Mouse (Mus musculus): ENCODE results near the gene Tubgcp4. TPM values are rescaled to one million over a fixed set of nuclear protein-coding genes. Genes with fewer than 3 reads are reported as not detected.
"Not testable (repeated sequence)": the region's sequence is repeated elsewhere in the genome, so short reads cannot be mapped to it uniquely, and the experiment has no call there.

Gene Tubgcp4
- 47.6 and 50.3 TPM in 2 replicates for polyA plus RNA-seq (2015; fragmentation: Nextera tagmentation; extraction: Ambion mirVana)

GRCm38 (mm10) chr2:121170481-121170971 is at the start of gene Tubgcp4:
Gene Tubgcp4 (plus strand): TSS chr2:121170654.
- under 1% methylated on average over 38 of the region's 38 CpGs for WGBS
- no peaks in the 10 kb centered on the region for H3K9me3 ChIP-seq (replicated peaks; ENCODE audit: control insufficient read depth, low read length)

GRCm38 (mm10) chr2:121126302-121126701 is 44.2 kb upstream of the Tubgcp4 start:
- not testable (repeated sequence) for H3K4me1 ChIP-seq (ENCODE audit: control insufficient read depth, insufficient read depth, low read length); H3K4me2 ChIP-seq (ENCODE audit: low read depth, low read length); H3K27me3 ChIP-seq (ENCODE audit: control insufficient read depth, insufficient read depth, low read length); H3K36me3 ChIP-seq (ENCODE audit: control insufficient read depth, insufficient read depth, low read length); H3K4me3 ChIP-seq (replicated peaks; ENCODE audit: low read length); H3K9ac ChIP-seq (ENCODE audit: low read length); H3K27ac ChIP-seq (ENCODE audit: low read length); ATAC-seq (ENCODE audit: insufficient read depth, low FRiP score); H3K9me3 ChIP-seq (replicated peaks; ENCODE audit: control insufficient read depth, low read length)
- 91% methylated on average over 5 of the region's 5 CpGs for WGBS

More at GRCm38 (mm10) chr2:121170481-121170971, at the start of gene Tubgcp4:
- Histone ChIP-seq H3K4me1 (ENCODE audit: control insufficient read depth, insufficient read depth, low read length) (peaks cover 18% of the 10 kb centered on the region), H3K36me3 (ENCODE audit: control insufficient read depth, insufficient read depth, low read length) (no peaks in the 10 kb centered on the region), H3K4me2 (ENCODE audit: low read depth, low read length) (peak within 1 kb of the TSS; percentile 76), H3K27me3 (ENCODE audit: control insufficient read depth, insufficient read depth, low read length) (no peaks in the 10 kb centered on the region), H3K4me3 (replicated peaks; ENCODE audit: low read length) (peak within 1 kb of the TSS; percentile 97), H3K9ac (ENCODE audit: low read length) (peak within 1 kb of the TSS; percentile 92), H3K27ac (ENCODE audit: low read length) (peak within 1 kb of the TSS; percentile 91)
- peak; percentile 41; the same call in 1 of the 2 replicates for ATAC-seq (ENCODE audit: insufficient read depth, low FRiP score)

- no peaks in the 10 kb centered on the region for H3K4me1 ChIP-seq (ENCODE audit: control insufficient read depth, insufficient read depth, low read length)
- H3K27me3 ChIP-seq (ENCODE audit: control insufficient read depth, insufficient read depth, low read length): no peaks in the 10 kb centered on the region
- H3K9ac ChIP-seq (ENCODE audit: low read length): no peak overlapping the region
- H3K9me3 ChIP-seq (replicated peaks; ENCODE audit: control insufficient read depth, low read length): no peaks in the 10 kb centered on the region
- no peak overlapping the region for H3K4me2 ChIP-seq (ENCODE audit: low read depth, low read length)
- H3K4me3 ChIP-seq (replicated peaks; ENCODE audit: low read length): no peak overlapping the region
- H3K36me3 ChIP-seq (ENCODE audit: control insufficient read depth, insufficient read depth, low read length): no peaks in the 10 kb centered on the region
- no peak overlapping the region for H3K27ac ChIP-seq (ENCODE audit: low read length)
- no peak for ATAC-seq (ENCODE audit: insufficient read depth, low FRiP score)
- WGBS: 59% methylated on average over 1 of the region's 1 CpGs
Measured at GRCm38 (mm10) chr2:121127536-121127935, 42.9 kb upstream of the Tubgcp4 start.

- Histone ChIP-seq H3K4me1 (ENCODE audit: control insufficient read depth, insufficient read depth, low read length) (no peaks in the 10 kb centered on the region), H3K4me3 (replicated peaks; ENCODE audit: low read length) (no peak overlapping the region), H3K4me2 (ENCODE audit: low read depth, low read length) (no peak overlapping the region), H3K36me3 (ENCODE audit: control insufficient read depth, insufficient read depth, low read length) (no peaks in the 10 kb centered on the region), H3K9ac (ENCODE audit: low read length) (no peak overlapping the region), H3K27ac (ENCODE audit: low read length) (no peak overlapping the region), H3K27me3 (ENCODE audit: control insufficient read depth, insufficient read depth, low read length) (no peaks in the 10 kb centered on the region), H3K9me3 (replicated peaks; ENCODE audit: control insufficient read depth, low read length) (no peaks in the 10 kb centered on the region)
- 51% methylated on average over 9 of the region's 9 CpGs for WGBS
- no peak for ATAC-seq (ENCODE audit: insufficient read depth, low FRiP score)
Measured at GRCm38 (mm10) chr2:121128865-121129620, 41.4 kb upstream of the Tubgcp4 start.

- no peaks in the 10 kb centered on the region for H3K36me3 ChIP-seq (ENCODE audit: control insufficient read depth, insufficient read depth, low read length)
- H3K4me3 ChIP-seq (replicated peaks; ENCODE audit: low read length): no peak overlapping the region
- H3K9me3 ChIP-seq (replicated peaks; ENCODE audit: control insufficient read depth, low read length): no peaks in the 10 kb centered on the region
- no peaks in the 10 kb centered on the region for H3K27me3 ChIP-seq (ENCODE audit: control insufficient read depth, insufficient read depth, low read length)
- H3K27ac ChIP-seq (ENCODE audit: low read length): no peak overlapping the region
- 0 out of 2 replicates have a peak, but pooled peaks have one; percentile 29 for ATAC-seq (ENCODE audit: insufficient read depth, low FRiP score)
- WGBS: 62% methylated on average over 1 of the region's 1 CpGs
- no peaks in the 10 kb centered on the region for H3K4me1 ChIP-seq (ENCODE audit: control insufficient read depth, insufficient read depth, low read length)
- no peak overlapping the region for H3K4me2 ChIP-seq (ENCODE audit: low read depth, low read length)
- no peak overlapping the region for H3K9ac ChIP-seq (ENCODE audit: low read length)
Measured at GRCm38 (mm10) chr2:121132822-121133221, 37.6 kb upstream of the Tubgcp4 start.

GRCm38 (mm10) chr2:121137371-121137770 is 33.1 kb upstream of the Tubgcp4 start:
- WGBS: 94% methylated on average over 4 of the region's 4 CpGs
- peaks cover 10% of the 10 kb centered on the region; the same call in 1 of the 2 replicates for H3K36me3 ChIP-seq (ENCODE audit: control insufficient read depth, insufficient read depth, low read length)

GRCm38 (mm10) chr2:121139266-121140017 is 31.0 kb upstream of the Tubgcp4 start:
- peak overlapping the region; percentile 77 for H3K4me3 ChIP-seq (replicated peaks; ENCODE audit: low read length)
- H3K4me1 ChIP-seq (ENCODE audit: control insufficient read depth, insufficient read depth, low read length): peaks cover 18% of the 10 kb centered on the region
- peak; percentile 26; the same call in 1 of the 2 replicates for ATAC-seq (ENCODE audit: insufficient read depth, low FRiP score)
- H3K27me3 ChIP-seq (ENCODE audit: control insufficient read depth, insufficient read depth, low read length): no peaks in the 10 kb centered on the region
- H3K9ac ChIP-seq (ENCODE audit: low read length): peak overlapping the region; percentile 91
- peak overlapping the region; percentile 98 for H3K27ac ChIP-seq (ENCODE audit: low read length)
- peaks cover 10% of the 10 kb centered on the region; the same call in 1 of the 2 replicates for H3K36me3 ChIP-seq (ENCODE audit: control insufficient read depth, insufficient read depth, low read length)
- peak overlapping the region; percentile 91 for H3K4me2 ChIP-seq (ENCODE audit: low read depth, low read length)
- no peaks in the 10 kb centered on the region for H3K9me3 ChIP-seq (replicated peaks; ENCODE audit: control insufficient read depth, low read length)
- WGBS: 48% methylated on average over 29 of the region's 29 CpGs

More at GRCm38 (mm10) chr2:121137371-121137770, 33.1 kb upstream of the Tubgcp4 start:
- Histone ChIP-seq H3K9me3 (replicated peaks; ENCODE audit: control insufficient read depth, low read length) (no peaks in the 10 kb centered on the region), H3K4me2 (ENCODE audit: low read depth, low read length) (no peak overlapping the region; the same call in 1 of the 2 replicates), H3K4me1 (ENCODE audit: control insufficient read depth, insufficient read depth, low read length) (peaks cover 18% of the 10 kb centered on the region), H3K9ac (ENCODE audit: low read length) (no peak overlapping the region), H3K4me3 (replicated peaks; ENCODE audit: low read length) (no peak overlapping the region), H3K27me3 (ENCODE audit: control insufficient read depth, insufficient read depth, low read length) (no peaks in the 10 kb centered on the region), H3K27ac (ENCODE audit: low read length) (no peak overlapping the region)
- no peak for ATAC-seq (ENCODE audit: insufficient read depth, low FRiP score)

- WGBS: under 1% methylated on average over 87 of the region's 87 CpGs
- H3K4me1 ChIP-seq (ENCODE audit: control insufficient read depth, insufficient read depth, low read length): peaks cover 18% of the 10 kb centered on the region
- peak within 1 kb of the TSS; percentile 91 for H3K4me2 ChIP-seq (ENCODE audit: low read depth, low read length)
Measured at GRCm38 (mm10) chr2:121140018-121140882, 30.2 kb upstream of the Tubgcp4 start, which contains the start of the genes Adal and Lcmt2. Gene Adal (plus strand): TSS chr2:121140428. Gene Lcmt2 (minus strand): TSS chr2:121140653.

More at GRCm38 (mm10) chr2:121140018-121140882, 30.2 kb upstream of the Tubgcp4 start, which contains the start of the genes Adal and Lcmt2:
- H3K4me3 ChIP-seq (replicated peaks; ENCODE audit: low read length): peak within 1 kb of the TSS; percentile 77
- peaks cover 10% of the 10 kb centered on the region; the same call in 1 of the 2 replicates for H3K36me3 ChIP-seq (ENCODE audit: control insufficient read depth, insufficient read depth, low read length)
- peak; percentile 96 for ATAC-seq (ENCODE audit: insufficient read depth, low FRiP score)
- no peaks in the 10 kb centered on the region for H3K9me3 ChIP-seq (replicated peaks; ENCODE audit: control insufficient read depth, low read length)
- peak within 1 kb of the TSS; percentile 91 for H3K9ac ChIP-seq (ENCODE audit: low read length)
- H3K27ac ChIP-seq (ENCODE audit: low read length): peak within 1 kb of the TSS; percentile 98
- H3K27me3 ChIP-seq (ENCODE audit: control insufficient read depth, insufficient read depth, low read length): no peaks in the 10 kb centered on the region

All from stomach, embryonic 16.5 days (tissue).